Mouse (Mus musculus): ENCODE measurements around the gene Ssc4d.

- TF ChIP-seq POLR2A (IDR thresholded peaks at IDR 0.05; ENCODE audit: control insufficient read depth, low read depth, low read length) (no peak), CTCF (IDR thresholded peaks at IDR 0.05; ENCODE audit: control insufficient read depth, insufficient read depth, insufficient replicate concordance, low read depth, low read length) (no peak)
Measured at GRCm38 (mm10) chr5:135952830-135953229, 21.5 kb downstream of the Ssc4d start.

Measured in testis, adult 2 months (tissue).